Mouse (Mus musculus) bone marrow, adult 2 months (tissue): ENCODE results near the gene Irgc1.

Source experiments
- CTCF ChIP-seq: fragments of 200-500 bp; IDR thresholded peaks from 2 replicates; pipeline ENCODE4 v1.5.1; 2011; ENCODE audit warnings: low read length, control low read depth; ENCODE audit not compliant: control insufficient read depth, insufficient read depth
- POLR2A ChIP-seq: fragments of 200-500 bp; IDR thresholded peaks from 2 replicates; pipeline ENCODE4 v1.6.1; 2011; ENCODE audit warnings: low read depth, mild to moderate bottlenecking, control low read depth, low read length, borderline replicate concordance; ENCODE audit not compliant: control insufficient read depth

DNA sequence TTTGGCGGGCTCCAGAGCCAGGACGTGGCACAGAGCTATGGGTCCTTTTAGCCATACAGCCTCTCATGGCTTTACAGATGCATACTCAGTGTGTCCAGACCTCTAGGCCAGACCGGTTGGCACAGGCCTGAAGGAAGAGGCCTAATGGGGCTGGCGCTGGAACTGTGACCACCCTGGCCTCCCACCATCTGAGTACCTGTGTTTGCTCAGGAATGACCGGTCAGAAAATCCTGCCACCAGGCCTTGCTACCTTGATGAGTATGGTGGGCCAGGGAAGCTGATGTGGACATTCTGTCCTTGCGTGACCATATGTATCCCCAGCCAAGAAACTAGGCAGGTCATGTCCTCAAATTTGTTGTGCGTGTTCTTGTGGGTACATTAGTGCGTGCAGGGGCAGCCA, 24.9 kb downstream of the Irgc1 start:
- TF ChIP-seq CTCF (no peak), POLR2A (no peak)
